Mouse (Mus musculus): ENCODE measurements around the gene Pak1ip1. TPM values are rescaled to one million over a fixed set of nuclear protein-coding genes. Genes with fewer than 3 reads are reported as not detected.

The Pak1ip1 gene
- polyA plus RNA-seq, 1 experiment from 2014 or later: 62.8 TPM

GRCm38 (mm10) chr13:41042511-41042910 lies 41.7 kb downstream of the Pak1ip1 start:
- Histone ChIP-seq H3K9me3 (replicated peaks; ENCODE audit: control insufficient read depth, low read length) (no peaks in the 10 kb centered on the region), H3K4me1 (ENCODE audit: control insufficient read depth, insufficient read depth, low read length) (no peaks in the 10 kb centered on the region), H3K27me3 (ENCODE audit: control insufficient read depth, insufficient read depth, low read length) (no peaks in the 10 kb centered on the region), H3K27ac (ENCODE audit: low read depth, low read length) (no peak overlapping the region), H3K36me3 (ENCODE audit: control insufficient read depth, insufficient read depth, low read length) (no peaks in the 10 kb centered on the region), H3K9ac (ENCODE audit: low read depth, low read length) (no peak overlapping the region), H3K4me2 (no peak overlapping the region), H3K4me3 (ENCODE audit: low read depth, low read length) (no peak overlapping the region)
- WGBS (ENCODE audit: insufficient replicate concordance): 88% methylated on average over 4 of the region's 4 CpGs
- ATAC-seq (replicated peaks; ENCODE audit: insufficient number of reproducible peaks, low FRiP score, low TSS enrichment): no peak

- no peak for ATAC-seq (replicated peaks; ENCODE audit: insufficient number of reproducible peaks, low FRiP score, low TSS enrichment)
- Histone ChIP-seq H3K9ac (ENCODE audit: low read depth, low read length) (no peak overlapping the region), H3K36me3 (ENCODE audit: control insufficient read depth, insufficient read depth, low read length) (no peaks in the 10 kb centered on the region), H3K27me3 (ENCODE audit: control insufficient read depth, insufficient read depth, low read length) (no peaks in the 10 kb centered on the region), H3K4me2 (no peak overlapping the region), H3K4me1 (ENCODE audit: control insufficient read depth, insufficient read depth, low read length) (no peaks in the 10 kb centered on the region), H3K9me3 (replicated peaks; ENCODE audit: control insufficient read depth, low read length) (no peaks in the 10 kb centered on the region), H3K27ac (ENCODE audit: low read depth, low read length) (no peak overlapping the region), H3K4me3 (ENCODE audit: low read depth, low read length) (no peak overlapping the region)
- WGBS (ENCODE audit: insufficient replicate concordance): 84% methylated on average over 8 of the region's 8 CpGs
Observed at GRCm38 (mm10) chr13:41045901-41046300, 45.1 kb downstream of the Pak1ip1 start.

- WGBS (ENCODE audit: insufficient replicate concordance): 80% methylated on average over 6 of the region's 6 CpGs
- H3K27ac ChIP-seq (ENCODE audit: low read depth, low read length): no peak overlapping the region
- H3K9me3 ChIP-seq (replicated peaks; ENCODE audit: control insufficient read depth, low read length): no peaks in the 10 kb centered on the region
- H3K9ac ChIP-seq (ENCODE audit: low read depth, low read length): no peak overlapping the region
- no peaks in the 10 kb centered on the region for H3K36me3 ChIP-seq (ENCODE audit: control insufficient read depth, insufficient read depth, low read length)
- ATAC-seq (replicated peaks; ENCODE audit: insufficient number of reproducible peaks, low FRiP score, low TSS enrichment): no peak
- H3K4me1 ChIP-seq (ENCODE audit: control insufficient read depth, insufficient read depth, low read length): no peaks in the 10 kb centered on the region
- no peak overlapping the region for H3K4me2 ChIP-seq
- no peaks in the 10 kb centered on the region for H3K27me3 ChIP-seq (ENCODE audit: control insufficient read depth, insufficient read depth, low read length)
- no peak overlapping the region for H3K4me3 ChIP-seq (ENCODE audit: low read depth, low read length)
Observed at GRCm38 (mm10) chr13:41047280-41047679, 46.5 kb downstream of the Pak1ip1 start.

- H3K9me3 ChIP-seq (replicated peaks; ENCODE audit: control insufficient read depth, low read length): no peaks in the 10 kb centered on the region
- no peak overlapping the region for H3K4me3 ChIP-seq (ENCODE audit: low read depth, low read length)
- H3K27ac ChIP-seq (ENCODE audit: low read depth, low read length): no peak overlapping the region
- no peak overlapping the region for H3K9ac ChIP-seq (ENCODE audit: low read depth, low read length)
- no peaks in the 10 kb centered on the region for H3K4me1 ChIP-seq (ENCODE audit: control insufficient read depth, insufficient read depth, low read length)
- no peaks in the 10 kb centered on the region for H3K27me3 ChIP-seq (ENCODE audit: control insufficient read depth, insufficient read depth, low read length)
- H3K36me3 ChIP-seq (ENCODE audit: control insufficient read depth, insufficient read depth, low read length): no peaks in the 10 kb centered on the region
- WGBS (ENCODE audit: insufficient replicate concordance): 80% methylated on average over 5 of the region's 5 CpGs
- H3K4me2 ChIP-seq: no peak overlapping the region
- ATAC-seq (replicated peaks; ENCODE audit: insufficient number of reproducible peaks, low FRiP score, low TSS enrichment): no peak
Observed at GRCm38 (mm10) chr13:41051965-41052364, 51.1 kb downstream of the Pak1ip1 start.

Other genes starting within 250 kb of the Pak1ip1 start
- 4.1 and 4.7 TPM in 2 replicates for gene Gcnt2, start 141.3 kb upstream of the Pak1ip1 start, polyA plus RNA-seq (2014; fragmentation: Nextera tagmentation; extraction: Ambion mirVana)
- 302 and 305 TPM in 2 replicates for gene Tmem14c, start 15.3 kb downstream of the Pak1ip1 start, polyA plus RNA-seq (2014; fragmentation: Nextera tagmentation; extraction: Ambion mirVana)
- 0.17 and 0.30 TPM in 2 replicates for gene Mak, start 78.7 kb downstream of the Pak1ip1 start, polyA plus RNA-seq (2014; fragmentation: Nextera tagmentation; extraction: Ambion mirVana)
- gene Gcm2, start 110.0 kb downstream of the Pak1ip1 start, polyA plus RNA-seq (2014; fragmentation: Nextera tagmentation; extraction: Ambion mirVana): not detected in 2 replicates
- gene Sycp2l, start 113.3 kb downstream of the Pak1ip1 start, polyA plus RNA-seq (2014; fragmentation: Nextera tagmentation; extraction: Ambion mirVana): not detected in 2 replicates
- gene Elovl2, start 219.4 kb downstream of the Pak1ip1 start, polyA plus RNA-seq (2014; fragmentation: Nextera tagmentation; extraction: Ambion mirVana): 1.9 and 3.7 TPM in 2 replicates
- gene Smim13, start 248.8 kb downstream of the Pak1ip1 start, polyA plus RNA-seq (2014; fragmentation: Nextera tagmentation; extraction: Ambion mirVana): 8.7 and 12.9 TPM in 2 replicates

Data from heart, embryonic 11.5 days (tissue).